Mouse (Mus musculus) thymus, postnatal 25 days (tissue): ENCODE measurements around the gene Tspan9.

ENCODE experiments used
- DNase-seq: peaks from one replicate; pipeline ENCODE4 v3.0.0; 2022

The Tspan9 gene

GRCm38 (mm10) chr6:128143390-128144020 lies at the start of gene Tspan9:
Tspan9 (minus strand) TSS chr6:128143594.
- peak; percentile 67 for DNase-seq

GRCm38 (mm10) chr6:128183521-128183920 lies 40.1 kb upstream of the Tspan9 start:
- no peak for DNase-seq

GRCm38 (mm10) chr6:128181176-128181575 lies 37.8 kb upstream of the Tspan9 start:
- no peak for DNase-seq

GRCm38 (mm10) chr6:128179651-128180050 lies 36.3 kb upstream of the Tspan9 start:
- DNase-seq = no peak

- DNase-seq = no peak
Measured at GRCm38 (mm10) chr6:128179247-128179646, 35.9 kb upstream of the Tspan9 start.

GRCm38 (mm10) chr6:128178681-128179080 lies 35.3 kb upstream of the Tspan9 start:
- no peak for DNase-seq

GRCm38 (mm10) chr6:128168785-128169679 lies 25.6 kb upstream of the Tspan9 start:
- peak; percentile 3 for DNase-seq

GRCm38 (mm10) chr6:128165564-128165963 lies 22.2 kb upstream of the Tspan9 start:
- DNase-seq = no peak

- no peak for DNase-seq
Measured at GRCm38 (mm10) chr6:128164632-128165031, 21.2 kb upstream of the Tspan9 start.

GRCm38 (mm10) chr6:128159092-128159491 lies 15.7 kb upstream of the Tspan9 start:
- no peak for DNase-seq

- no peak for DNase-seq
Measured at GRCm38 (mm10) chr6:128158031-128158430, 14.6 kb upstream of the Tspan9 start.

- no peak for DNase-seq
Measured at GRCm38 (mm10) chr6:128156476-128156875, 13.1 kb upstream of the Tspan9 start.

- DNase-seq = no peak
Measured at GRCm38 (mm10) chr6:128155935-128156334, 12.5 kb upstream of the Tspan9 start.

GRCm38 (mm10) chr6:128145765-128146164 lies 2.4 kb upstream of the Tspan9 start:
- DNase-seq = peak; percentile 8

GRCm38 (mm10) chr6:128142369-128143278 lies 770 bp downstream of the Tspan9 start:
- no peak for DNase-seq

- no peak for DNase-seq
Measured at GRCm38 (mm10) chr6:128140724-128141123, 2.7 kb downstream of the Tspan9 start.

GRCm38 (mm10) chr6:128137855-128138254 lies 5.5 kb downstream of the Tspan9 start:
- no peak for DNase-seq

- no peak for DNase-seq
Measured at GRCm38 (mm10) chr6:128136654-128137053, 6.7 kb downstream of the Tspan9 start.

GRCm38 (mm10) chr6:128135459-128135858 lies 7.9 kb downstream of the Tspan9 start:
- no peak for DNase-seq

GRCm38 (mm10) chr6:128135006-128135405 lies 8.4 kb downstream of the Tspan9 start:
- DNase-seq = no peak

- no peak for DNase-seq
Measured at GRCm38 (mm10) chr6:128134196-128134924, 9.0 kb downstream of the Tspan9 start.

GRCm38 (mm10) chr6:128133679-128134191 lies 9.7 kb downstream of the Tspan9 start:
- DNase-seq = no peak
